Mouse (Mus musculus) lung, adult 2 months (tissue): ENCODE measurements around the gene Meis2.

Source experiments
- CTCF ChIP-seq: fragments of 200-500 bp; IDR thresholded peaks from 2 replicates; pipeline ENCODE4 v1.5.1; 2011; ENCODE audit warnings: mild to moderate bottlenecking, low read length, control low read depth; ENCODE audit not compliant: insufficient read depth
- POLR2A ChIP-seq: fragments of 200-500 bp; IDR thresholded peaks from 2 replicates; pipeline ENCODE4 v1.6.1; 2011; ENCODE audit warnings: low read depth, mild to moderate bottlenecking, control low read depth, low read length, borderline replicate concordance; ENCODE audit errors: extremely low read depth

GRCm38 (mm10) chr2:115889212-115889611 lies 176.4 kb downstream of the Meis2 start:
- TF ChIP-seq CTCF (no peak), POLR2A (no peak)
